Mouse (Mus musculus): Measurements from ENCODE around the gene Rpl36-ps4. TPM values are rescaled to one million over a fixed set of nuclear protein-coding genes. Genes with fewer than 3 reads are reported as not detected.
"Not testable (repeated sequence)": the region's sequence is repeated elsewhere in the genome, so short reads cannot be mapped to it uniquely, and the experiment has no call there.

The Rpl36-ps4 gene
- polyA plus RNA-seq, 1 experiment from 2014 or later: not detected

GRCm38 (mm10) chr17:87954618-87955124 is 33.9 kb downstream of the Rpl36-ps4 start:
- H3K9ac ChIP-seq; H3K27me3 ChIP-seq; H3K4me1 ChIP-seq (replicated peaks); DNase-seq; H3K4me3 ChIP-seq (replicated peaks); H3K9me3 ChIP-seq (replicated peaks); H3K27ac ChIP-seq; ATAC-seq (ENCODE audit: low read depth); H3K36me3 ChIP-seq; H3K4me2 ChIP-seq: not testable (repeated sequence)
- WGBS (ENCODE audit: insufficient replicate concordance): 49% methylated on average over 13 of the region's 13 CpGs

- Histone ChIP-seq H3K9ac (no peak overlapping the region), H3K27me3 (no peaks in the 10 kb centered on the region), H3K4me2 (no peak overlapping the region), H3K9me3 (replicated peaks) (no peaks in the 10 kb centered on the region), H3K4me3 (replicated peaks) (no peak overlapping the region), H3K27ac (no peak overlapping the region), H3K36me3 (no peaks in the 10 kb centered on the region), H3K4me1 (replicated peaks) (no peaks in the 10 kb centered on the region)
- 72% methylated on average over 12 of the region's 12 CpGs for WGBS (ENCODE audit: insufficient replicate concordance)
- DNase-seq: no peak
- ATAC-seq (ENCODE audit: low read depth): no peak
Observed at GRCm38 (mm10) chr17:87957096-87957840, 36.5 kb downstream of the Rpl36-ps4 start.

- no peaks in the 10 kb centered on the region for H3K27me3 ChIP-seq
- H3K27ac ChIP-seq: no peak overlapping the region
- ATAC-seq (ENCODE audit: low read depth) (no peak), DNase-seq (no peak)
- WGBS (ENCODE audit: insufficient replicate concordance): 50% methylated on average over 8 of the region's 8 CpGs
- H3K9me3 ChIP-seq (replicated peaks): no peaks in the 10 kb centered on the region
- H3K4me3 ChIP-seq (replicated peaks): no peak overlapping the region
- H3K4me1 ChIP-seq (replicated peaks): no peaks in the 10 kb centered on the region
- no peak overlapping the region for H3K9ac ChIP-seq
- H3K36me3 ChIP-seq: no peaks in the 10 kb centered on the region
- no peak overlapping the region for H3K4me2 ChIP-seq
Observed at GRCm38 (mm10) chr17:87958283-87958682, 37.5 kb downstream of the Rpl36-ps4 start.

GRCm38 (mm10) chr17:87959406-87959805 is 38.6 kb downstream of the Rpl36-ps4 start:
- not testable (repeated sequence) for H3K4me2 ChIP-seq; H3K27me3 ChIP-seq; H3K4me3 ChIP-seq (replicated peaks); DNase-seq; H3K36me3 ChIP-seq; H3K9ac ChIP-seq; H3K9me3 ChIP-seq (replicated peaks); H3K27ac ChIP-seq; ATAC-seq (ENCODE audit: low read depth); H3K4me1 ChIP-seq (replicated peaks)
- 81% methylated on average over 11 of the region's 11 CpGs for WGBS (ENCODE audit: insufficient replicate concordance)

GRCm38 (mm10) chr17:87959931-87960330 is 39.2 kb downstream of the Rpl36-ps4 start:
- not testable (repeated sequence) for DNase-seq; H3K4me3 ChIP-seq (replicated peaks); H3K9me3 ChIP-seq (replicated peaks); H3K4me2 ChIP-seq; H3K27ac ChIP-seq; ATAC-seq (ENCODE audit: low read depth); H3K9ac ChIP-seq; H3K4me1 ChIP-seq (replicated peaks); H3K36me3 ChIP-seq; H3K27me3 ChIP-seq
- WGBS (ENCODE audit: insufficient replicate concordance): 76% methylated on average over 5 of the region's 5 CpGs

- no peaks in the 10 kb centered on the region for H3K9me3 ChIP-seq (replicated peaks)
- H3K4me1 ChIP-seq (replicated peaks): no peaks in the 10 kb centered on the region
- 81% methylated on average over 13 of the region's 14 CpGs for WGBS (ENCODE audit: insufficient replicate concordance)
- no peak overlapping the region for H3K4me3 ChIP-seq (replicated peaks)
- no peak overlapping the region for H3K9ac ChIP-seq
- H3K27me3 ChIP-seq: no peaks in the 10 kb centered on the region
- no peak overlapping the region for H3K27ac ChIP-seq
- ATAC-seq (ENCODE audit: low read depth): no peak
- no peak overlapping the region for H3K4me2 ChIP-seq
- H3K36me3 ChIP-seq: no peaks in the 10 kb centered on the region
- DNase-seq: no peak
Observed at GRCm38 (mm10) chr17:87963081-87964075, 42.6 kb downstream of the Rpl36-ps4 start.

- H3K4me2 ChIP-seq; H3K9ac ChIP-seq; H3K9me3 ChIP-seq (replicated peaks); H3K36me3 ChIP-seq; H3K4me3 ChIP-seq (replicated peaks); H3K27me3 ChIP-seq; DNase-seq; H3K27ac ChIP-seq: not testable (repeated sequence)
- H3K4me1 ChIP-seq (replicated peaks): peaks cover 15% of the 10 kb centered on the region
- ATAC-seq (ENCODE audit: low read depth): peak; percentile 74
- 48% methylated on average over 7 of the region's 8 CpGs for WGBS (ENCODE audit: insufficient replicate concordance)
Observed at GRCm38 (mm10) chr17:87968483-87968926, 47.7 kb downstream of the Rpl36-ps4 start.

Other genes with a start within 250 kb of the Rpl36-ps4 start
- gene Msh2, start 248.6 kb upstream of the Rpl36-ps4 start, polyA plus RNA-seq (2015; fragmentation: Nextera tagmentation; extraction: Ambion mirVana): 38.0 and 47.2 TPM in 2 replicates
- gene Kcnk12, start 123.0 kb upstream of the Rpl36-ps4 start, polyA plus RNA-seq (2015; fragmentation: Nextera tagmentation; extraction: Ambion mirVana): 0.41 and 0.52 TPM in 2 replicates
- 32.6 and 38.7 TPM in 2 replicates for gene Msh6, start 54.1 kb downstream of the Rpl36-ps4 start, polyA plus RNA-seq (2015; fragmentation: Nextera tagmentation; extraction: Ambion mirVana)
- 3.0 and 4.0 TPM in 2 replicates for gene Fbxo11, start 144.3 kb downstream of the Rpl36-ps4 start, polyA plus RNA-seq (2015; fragmentation: Nextera tagmentation; extraction: Ambion mirVana)